Mouse (Mus musculus) lung, embryonic 16.5 days (tissue): ENCODE measurements around the gene Dhx58. TPM values are rescaled to one million over a fixed set of nuclear protein-coding genes. Genes with fewer than 3 reads are reported as not detected.

ENCODE experiments used
- ATAC-seq: fragments of 200-750 bp; cut with Nextera tagmentation; 2 replicates; pipeline ENCODE4 v1.8.0; 2017; ENCODE audit warnings: low read depth, mild to moderate bottlenecking, moderate library complexity
- H3K27ac ChIP-seq: fragments of 300-500 bp; sonication (generic); 2 replicates; pipeline ENCODE4 v1.5.1; 2014; ENCODE audit warnings: mild to moderate bottlenecking, control low read depth, low read length
- H3K27me3 ChIP-seq: fragments of 300-500 bp; sonication (generic); 2 replicates; pipeline ENCODE4 v1.6.1; 2014; ENCODE audit warnings: low read depth, low read length, mixed read lengths; ENCODE audit not compliant: control insufficient read depth, insufficient read depth
- H3K36me3 ChIP-seq: fragments of 300-500 bp; sonication (generic); 2 replicates; pipeline ENCODE4 v1.6.1; 2014; ENCODE audit warnings: low read length; ENCODE audit not compliant: control insufficient read depth, insufficient read depth
- H3K4me1 ChIP-seq: fragments of 300-500 bp; sonication (generic); replicated peaks from 2 replicates; pipeline ENCODE4 v1.6.1; 2014; ENCODE audit warnings: low read length, mixed read lengths; ENCODE audit not compliant: control insufficient read depth, insufficient read depth
- H3K4me2 ChIP-seq: fragments of 300-500 bp; sonication (generic); 2 replicates; pipeline ENCODE4 v1.6.1; 2014; ENCODE audit warnings: low read depth, low read length, control low read depth
- H3K4me3 ChIP-seq: fragments of 300-500 bp; sonication (generic); 2 replicates; pipeline ENCODE4 v1.5.1; 2014; ENCODE audit warnings: mild to moderate bottlenecking, low read length, control low read depth
- H3K9ac ChIP-seq: fragments of 300-500 bp; sonication (generic); 2 replicates; pipeline ENCODE4 v1.6.1; 2014; ENCODE audit warnings: low read length, control low read depth
- H3K9me3 ChIP-seq: fragments of 300-500 bp; sonication (generic); 2 replicates; pipeline ENCODE4 v1.6.1; 2016; ENCODE audit warnings: low read length; ENCODE audit not compliant: control insufficient read depth
- WGBS: fragments of 180-500 bp; shearing (Covaris S2); extraction: QIAGEN DNeasy Blood & Tissue Kit; methylation state at CpG from one replicate; pipeline ENCODE4 v1.1.7; 2014; 5-methylcytosine and 5-hydroxymethylcytosine counted together
- polyA plus RNA-seq: library from polyadenylated mRNA; unstranded; fragments of >200 nt; fragmentation: Nextera tagmentation; extraction: Ambion mirVana; gene quantifications from 2 replicates; pipeline ENCODE4 v1.2.1, GENCODE M21; 2015

The Dhx58 gene
- polyA plus RNA-seq, 1 experiment from 2014 or later, result 2.9 TPM

DNA sequence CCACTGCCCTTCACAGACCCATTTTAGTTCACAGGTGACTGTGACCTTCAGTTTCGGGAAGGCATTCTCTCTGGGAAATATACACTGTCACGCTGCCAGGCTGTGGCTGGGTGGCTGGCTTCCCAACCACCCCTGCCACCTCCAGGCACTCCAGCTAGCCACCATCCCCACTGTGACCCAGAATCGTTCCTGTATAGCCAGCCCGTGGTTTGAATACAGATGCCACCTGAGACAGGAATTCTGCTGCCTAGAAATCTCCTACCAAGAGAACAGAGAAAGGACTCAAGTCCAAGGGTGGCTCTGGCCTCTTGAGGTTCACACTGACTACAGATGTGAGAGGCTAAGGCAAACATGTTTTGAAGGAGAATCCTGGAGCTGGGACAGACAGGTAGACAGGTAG, 14.8 kb upstream of the Dhx58 start:
- peaks cover 15% of the 10 kb centered on the region for H3K36me3 ChIP-seq

DNA sequence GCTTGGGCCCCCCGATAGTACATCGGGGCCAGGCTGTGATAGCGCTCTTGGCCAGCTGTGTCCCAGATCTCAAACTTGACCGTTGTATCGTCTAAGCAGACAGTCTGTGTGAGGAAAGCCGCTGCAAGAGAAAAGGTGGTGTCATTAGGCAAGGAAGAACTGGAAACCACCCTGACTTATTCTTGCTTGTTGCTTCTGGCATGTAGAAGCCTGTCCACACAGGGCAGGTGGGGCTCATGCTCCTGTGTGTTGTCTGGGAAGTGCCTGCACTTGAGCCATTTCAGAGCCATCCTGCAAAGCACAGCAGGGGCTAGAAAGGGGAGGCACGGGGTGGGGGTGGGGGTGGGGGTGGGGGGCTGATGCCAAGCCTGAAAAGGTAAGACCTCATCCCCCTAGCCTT, 14.4 kb upstream of the Dhx58 start:
- Histone ChIP-seq H3K27ac (no peak overlapping the region), H3K9me3 (no peaks in the 10 kb centered on the region), H3K9ac (no peak overlapping the region), H3K36me3 (peaks cover 15% of the 10 kb centered on the region), H3K4me2 (no peak overlapping the region), H3K27me3 (no peaks in the 10 kb centered on the region), H3K4me3 (no peak overlapping the region), H3K4me1 (peaks cover 29% of the 10 kb centered on the region)
- no peak for ATAC-seq
- 87% methylated on average over 7 of the region's 7 CpGs for WGBS

More for the DNA sequence above, 14.8 kb upstream of the Dhx58 start:
- H3K4me1 ChIP-seq, result peaks cover 25% of the 10 kb centered on the region
- H3K9me3 ChIP-seq, result no peaks in the 10 kb centered on the region
- 84% methylated on average over 4 of the region's 4 CpGs for WGBS
- no peak overlapping the region for H3K4me3 ChIP-seq
- H3K4me2 ChIP-seq, result no peak overlapping the region
- no peak overlapping the region for H3K27ac ChIP-seq
- no peak for ATAC-seq
- H3K9ac ChIP-seq, result no peak overlapping the region
- H3K27me3 ChIP-seq, result no peaks in the 10 kb centered on the region

DNA sequence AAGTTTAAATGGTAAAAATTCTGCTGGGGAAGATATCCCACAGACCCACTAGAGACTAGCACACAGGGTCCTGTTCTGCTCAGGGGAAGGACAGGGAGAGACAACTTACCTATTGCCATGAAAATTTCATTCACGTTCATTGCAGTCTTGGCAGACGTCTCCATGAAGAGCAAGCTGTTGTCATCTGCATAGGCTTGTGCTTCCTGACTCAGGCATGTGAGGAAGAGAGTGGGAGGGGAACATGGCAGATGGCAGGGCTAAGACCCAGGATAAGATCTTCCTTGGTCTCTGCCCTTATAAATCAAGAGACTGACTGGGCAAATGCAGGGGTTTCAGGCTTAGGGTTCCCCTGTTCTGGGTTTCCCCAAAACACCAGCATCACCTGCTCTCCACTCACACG, 12.6 kb upstream of the Dhx58 start:
- ATAC-seq, result no peak
- WGBS, result 73% methylated on average over 3 of the region's 3 CpGs
- Histone ChIP-seq H3K4me3 (no peak overlapping the region), H3K9me3 (no peaks in the 10 kb centered on the region), H3K4me1 (peaks cover 30% of the 10 kb centered on the region), H3K4me2 (no peak overlapping the region), H3K9ac (no peak overlapping the region), H3K27me3 (no peaks in the 10 kb centered on the region), H3K27ac (no peak overlapping the region), H3K36me3 (peaks cover 15% of the 10 kb centered on the region)

DNA sequence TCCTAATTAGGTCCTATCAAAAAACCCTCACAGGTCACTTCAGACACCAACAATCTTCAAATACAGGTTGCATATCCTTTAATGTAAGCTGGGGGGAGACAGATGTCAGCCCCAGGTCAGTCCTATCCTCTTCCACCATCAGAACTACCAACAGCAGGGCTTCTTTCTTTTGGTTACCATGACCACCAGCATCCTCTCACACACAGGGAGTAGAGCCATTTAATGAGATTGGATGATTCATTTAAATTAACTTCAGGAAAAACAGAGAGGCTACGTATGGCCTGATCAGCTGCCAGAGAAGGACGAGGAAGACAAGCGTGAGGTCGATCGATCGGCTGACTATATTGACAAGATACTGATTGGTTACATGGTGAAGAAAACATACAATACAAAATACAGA, 10.9 kb upstream of the Dhx58 start:
- H3K36me3 ChIP-seq, result peaks cover 15% of the 10 kb centered on the region
- H3K9me3 ChIP-seq, result no peaks in the 10 kb centered on the region
- WGBS, result 87% methylated on average over 6 of the region's 6 CpGs

DNA sequence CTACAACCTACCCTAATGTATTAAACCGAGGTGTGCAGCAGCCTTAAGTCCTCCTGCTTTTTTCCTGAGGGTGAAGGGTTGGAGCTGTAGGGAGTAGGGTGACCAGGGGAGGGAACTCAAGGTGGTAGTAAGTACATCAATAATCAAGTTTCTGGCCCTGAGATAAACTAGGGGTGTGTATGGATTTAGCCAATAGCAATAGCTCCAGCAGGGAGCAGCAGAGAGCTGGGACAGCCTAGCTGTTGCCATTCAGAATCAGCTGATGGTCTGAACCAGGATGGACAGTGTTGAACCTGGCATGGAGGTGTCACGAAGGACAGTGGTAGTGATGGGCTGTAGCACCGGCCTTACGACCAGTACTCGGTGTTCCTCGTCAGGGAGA, 10.5 kb upstream of the Dhx58 start:
- peak overlapping the region; percentile 85; the same call in 1 of the 2 replicates for H3K27ac ChIP-seq
- H3K9ac ChIP-seq, result no peak overlapping the region
- H3K9me3 ChIP-seq, result no peaks in the 10 kb centered on the region
- WGBS, result 43% methylated on average over 6 of the region's 6 CpGs
- H3K4me2 ChIP-seq, result peak overlapping the region; percentile 68
- peaks cover 26% of the 10 kb centered on the region for H3K4me1 ChIP-seq
- peak; percentile 21; the same call in 1 of the 2 replicates for ATAC-seq
- H3K27me3 ChIP-seq, result no peaks in the 10 kb centered on the region
- peaks cover 15% of the 10 kb centered on the region for H3K36me3 ChIP-seq
- peak overlapping the region; percentile 41 for H3K4me3 ChIP-seq

More for the DNA sequence above, 10.9 kb upstream of the Dhx58 start:
- H3K9ac ChIP-seq, result no peak overlapping the region
- no peak overlapping the region for H3K27ac ChIP-seq
- H3K27me3 ChIP-seq, result no peaks in the 10 kb centered on the region
- no peak overlapping the region for H3K4me3 ChIP-seq
- H3K4me2 ChIP-seq, result no peak overlapping the region
- peaks cover 26% of the 10 kb centered on the region for H3K4me1 ChIP-seq
- ATAC-seq, result no peak

DNA sequence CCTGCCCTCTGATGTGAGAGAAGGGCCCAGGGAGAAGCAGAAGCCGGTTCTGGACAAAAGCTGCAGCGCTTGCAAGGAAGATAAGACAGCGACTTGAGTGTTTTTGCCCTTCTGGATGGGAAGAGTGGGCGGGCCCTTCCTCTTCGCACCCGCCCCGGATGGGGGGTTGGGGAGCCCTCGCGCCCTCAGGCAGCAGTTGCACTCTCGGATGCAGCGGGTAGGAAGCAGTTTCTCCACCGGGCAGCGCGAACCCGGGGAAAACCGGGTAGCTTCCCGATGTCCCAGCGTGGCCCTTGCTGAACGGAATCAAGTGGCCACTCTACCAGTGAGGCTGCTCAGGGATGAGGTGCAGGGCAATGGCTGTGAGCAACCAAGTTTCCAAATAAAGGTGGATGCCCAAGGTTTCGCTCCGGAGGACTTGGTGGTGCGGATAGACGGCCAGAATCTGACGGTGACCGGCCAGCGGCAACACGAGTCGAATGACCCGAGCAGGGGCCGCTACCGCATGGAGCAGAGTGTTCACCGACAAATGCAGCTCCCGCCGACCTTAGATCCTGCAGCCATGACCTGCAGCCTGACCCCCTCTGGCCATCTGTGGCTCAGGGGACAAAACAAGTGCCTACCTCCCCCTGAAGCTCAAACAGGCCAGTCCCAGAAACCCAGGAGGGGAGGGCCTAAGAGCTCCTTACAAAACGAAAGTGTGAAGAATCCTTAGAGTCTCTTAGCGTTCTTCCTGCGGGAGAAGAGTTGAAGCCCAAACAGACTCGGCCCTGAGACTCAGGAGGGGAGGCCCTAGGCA, 9.9 kb upstream of the Dhx58 start, which contains the start of gene Hspb9:
Gene Hspb9 (plus strand): TSS at position 116 of the 799 bp plus-strand sequence.
- Histone ChIP-seq H3K9me3 (no peaks in the 10 kb centered on the region), H3K27me3 (no peaks in the 10 kb centered on the region), H3K4me2 (peak within 1 kb of the TSS; percentile 68), H3K9ac (peak within 1 kb of the TSS; percentile 59), H3K36me3 (peaks cover 18% of the 10 kb centered on the region), H3K4me1 (peaks cover 26% of the 10 kb centered on the region), H3K27ac (peak within 1 kb of the TSS; percentile 85), H3K4me3 (peak within 1 kb of the TSS; percentile 41)
- peak; percentile 43 for ATAC-seq
- 8% methylated on average over 38 of the region's 38 CpGs for WGBS

DNA sequence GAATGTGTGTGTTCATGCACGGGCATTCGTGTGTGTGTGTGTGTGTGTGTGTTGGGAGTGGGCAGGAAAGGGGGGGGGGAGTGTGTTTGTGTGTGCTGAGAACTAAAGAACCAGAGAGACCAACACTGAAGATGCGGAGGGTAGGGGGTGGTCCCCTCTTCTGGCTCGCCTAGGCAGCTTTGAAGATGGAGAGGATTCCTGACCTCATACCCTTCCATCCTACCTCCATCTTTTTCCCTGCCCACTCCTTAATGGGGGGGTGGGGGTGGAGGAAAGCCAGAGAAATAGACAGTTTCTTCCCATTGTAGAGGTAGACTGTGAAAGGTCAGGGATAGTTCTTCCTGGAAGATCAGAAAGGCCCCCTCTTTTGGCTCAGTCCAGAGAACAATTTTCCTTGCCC, 9.1 kb upstream of the Dhx58 start:
- no peak for ATAC-seq
- Histone ChIP-seq H3K9ac (peak overlapping the region; percentile 59), H3K4me3 (no peak overlapping the region; the same call in 1 of the 2 replicates), H3K27ac (peak overlapping the region; percentile 85), H3K4me2 (peak overlapping the region; percentile 68), H3K4me1 (peaks cover 26% of the 10 kb centered on the region), H3K9me3 (no peaks in the 10 kb centered on the region), H3K27me3 (no peaks in the 10 kb centered on the region), H3K36me3 (peaks cover 16% of the 10 kb centered on the region)
- 64% methylated on average over 4 of the region's 4 CpGs for WGBS

DNA sequence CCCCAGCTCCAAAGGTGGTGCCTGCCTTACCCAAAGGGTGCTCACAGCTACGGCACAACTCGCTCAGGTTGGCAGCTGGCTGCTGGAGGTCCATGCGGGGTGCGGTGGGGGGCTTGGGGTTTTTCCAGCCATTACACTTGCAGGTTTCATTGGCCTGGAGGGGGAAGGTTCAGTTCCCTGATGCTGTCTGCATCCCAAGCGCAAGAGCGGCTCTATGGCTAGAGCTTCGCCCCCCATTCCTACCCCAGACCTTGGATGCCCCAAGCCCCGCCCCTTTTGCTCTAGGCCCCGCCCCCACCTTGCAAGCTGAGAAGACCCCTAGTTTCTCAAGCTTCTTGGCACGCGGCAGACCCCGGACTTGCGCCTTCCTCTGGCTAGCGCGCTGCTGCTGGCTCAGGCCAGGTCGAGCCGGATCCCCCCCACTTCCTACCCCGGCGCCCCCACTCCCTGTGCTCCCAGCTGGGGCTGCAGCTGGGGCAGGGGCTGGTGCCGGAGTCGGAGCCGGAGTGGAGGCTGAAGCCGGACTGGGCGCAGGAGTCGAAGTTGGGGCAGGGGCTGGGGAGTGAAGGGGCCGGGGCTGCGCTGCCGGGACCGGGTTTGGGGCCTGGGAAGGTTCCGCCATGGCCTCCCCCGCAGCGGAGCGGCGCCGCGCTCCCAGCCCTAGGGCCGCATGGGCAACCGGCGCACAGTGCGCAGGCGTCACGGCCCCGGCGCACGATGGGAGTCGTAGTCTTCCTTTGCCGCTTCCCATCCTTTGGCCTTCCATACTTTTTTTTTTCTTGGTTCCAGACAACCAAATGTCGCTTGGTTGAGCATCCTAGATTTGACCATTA, 7.9 kb upstream of the Dhx58 start, which contains the start of gene Kat2a:
Gene Kat2a (minus strand): TSS at position 683 of the 833 bp plus-strand sequence.
- Histone ChIP-seq H3K36me3 (peaks cover 22% of the 10 kb centered on the region), H3K9ac (peak within 1 kb of the TSS; percentile 97), H3K9me3 (no peaks in the 10 kb centered on the region), H3K27me3 (no peaks in the 10 kb centered on the region), H3K27ac (peak within 1 kb of the TSS; percentile 85), H3K4me3 (peak within 1 kb of the TSS; percentile 98), H3K4me1 (peaks cover 26% of the 10 kb centered on the region), H3K4me2 (peak within 1 kb of the TSS; percentile 82)
- ATAC-seq, result peak; percentile 91
- WGBS, result under 1% methylated on average over 44 of the region's 48 CpGs

DNA sequence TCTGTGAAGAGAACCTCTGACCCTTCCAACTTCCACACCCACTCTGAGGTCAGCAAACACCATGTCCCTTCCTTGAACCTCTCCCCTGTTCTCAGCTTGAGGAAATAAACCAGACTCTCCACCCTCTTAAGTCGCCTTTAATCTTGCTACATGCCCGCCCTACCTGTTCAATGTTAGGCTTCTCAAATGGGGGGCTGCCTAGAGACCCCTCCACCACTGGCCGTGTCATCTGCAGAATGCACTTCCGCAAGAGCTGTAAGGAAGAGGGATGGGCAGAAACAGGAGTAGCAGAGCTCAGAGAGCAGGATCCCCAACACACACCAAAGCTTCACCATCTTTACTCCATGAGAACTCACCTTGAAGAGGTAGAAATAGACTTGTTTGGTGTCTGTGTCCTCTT, 6.9 kb upstream of the Dhx58 start:
- Histone ChIP-seq H3K9me3 (no peaks in the 10 kb centered on the region), H3K4me1 (peaks cover 26% of the 10 kb centered on the region), H3K9ac (no peak overlapping the region), H3K27ac (no peak overlapping the region), H3K4me3 (no peak overlapping the region), H3K4me2 (peak overlapping the region; percentile 82), H3K27me3 (no peaks in the 10 kb centered on the region), H3K36me3 (peaks cover 26% of the 10 kb centered on the region)
- 73% methylated on average over 4 of the region's 4 CpGs for WGBS
- no peak for ATAC-seq
